Mouse (Mus musculus): ENCODE measurements around the gene Slc38a2.
A peak's percentile ranks its signal among the peaks of the same experiment; 100 is the strongest.

Gene Slc38a2

GRCm38 (mm10) chr15:96720146-96720545 lies 20.6 kb upstream of the Slc38a2 start:
- no peak for DNase-seq (ENCODE audit: low spot score in 2 of 2)

DNA sequence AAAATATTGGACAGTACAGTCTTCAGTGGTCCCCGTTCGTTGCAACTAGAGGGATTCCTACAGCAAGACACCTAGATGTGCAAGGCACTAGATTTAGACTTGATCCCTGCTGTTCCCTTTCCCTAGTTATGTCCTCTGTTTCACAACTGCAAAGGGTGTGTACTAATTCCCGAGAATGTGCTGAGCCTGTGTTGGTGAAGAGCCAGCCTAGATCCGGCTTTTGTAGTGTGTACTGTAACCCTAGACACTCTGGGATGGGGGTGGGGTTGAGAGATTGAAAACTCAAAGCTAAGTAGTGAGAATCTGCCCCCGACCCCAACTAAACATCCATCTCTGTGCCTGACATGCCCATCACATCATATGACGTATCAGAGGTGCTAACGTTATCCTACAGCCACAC lies 18.9 kb upstream of the Slc38a2 start:
- no peak for DNase-seq (ENCODE audit: low spot score in 2 of 2)

DNA sequence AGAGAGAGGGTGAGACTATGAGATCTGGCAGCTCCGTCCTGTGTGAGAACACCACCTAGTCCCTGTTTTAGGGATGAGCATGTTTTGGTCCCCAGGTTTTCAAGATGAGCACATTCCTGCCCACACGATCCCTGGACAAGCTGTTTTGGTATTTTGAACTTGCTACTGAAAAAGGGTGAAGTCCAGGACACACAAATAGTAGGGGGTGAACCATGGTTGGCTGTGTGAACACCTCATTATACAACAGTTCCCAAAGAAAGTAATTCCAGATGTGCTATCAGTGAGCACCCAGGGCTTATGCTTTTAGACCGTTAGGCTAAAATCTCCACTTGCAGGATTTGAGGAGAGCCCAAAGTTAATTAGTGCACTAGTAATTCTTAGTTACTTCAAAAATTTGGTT lies 17.7 kb upstream of the Slc38a2 start:
- no peak for DNase-seq (ENCODE audit: low spot score in 2 of 2)

GRCm38 (mm10) chr15:96716371-96716770 lies 16.8 kb upstream of the Slc38a2 start:
- no peak for DNase-seq (ENCODE audit: low spot score in 2 of 2)

- no peak for DNase-seq (ENCODE audit: low spot score in 2 of 2)
Measured at GRCm38 (mm10) chr15:96715692-96716080, 16.2 kb upstream of the Slc38a2 start.

- DNase-seq (ENCODE audit: low spot score in 2 of 2): no peak
Measured at GRCm38 (mm10) chr15:96715079-96715691, 15.7 kb upstream of the Slc38a2 start.

DNA sequence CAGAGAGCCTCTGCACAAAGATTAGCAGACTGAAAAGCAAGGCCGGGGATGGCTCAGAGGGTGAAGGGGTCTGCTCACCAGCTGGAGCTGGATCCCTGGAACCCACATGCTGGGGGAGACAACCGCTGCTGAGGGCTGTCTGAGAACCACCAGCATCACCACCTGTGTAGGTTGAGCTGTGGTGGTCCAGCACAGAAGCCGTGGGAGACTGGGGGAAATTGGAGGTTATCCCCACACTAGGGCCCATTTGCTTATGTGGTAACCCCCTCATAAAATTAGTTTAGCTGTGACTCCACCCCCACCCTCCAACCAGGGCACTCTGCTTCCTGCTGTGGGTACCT lies 15.1 kb upstream of the Slc38a2 start:
- DNase-seq (ENCODE audit: low spot score in 2 of 2): no peak

DNA sequence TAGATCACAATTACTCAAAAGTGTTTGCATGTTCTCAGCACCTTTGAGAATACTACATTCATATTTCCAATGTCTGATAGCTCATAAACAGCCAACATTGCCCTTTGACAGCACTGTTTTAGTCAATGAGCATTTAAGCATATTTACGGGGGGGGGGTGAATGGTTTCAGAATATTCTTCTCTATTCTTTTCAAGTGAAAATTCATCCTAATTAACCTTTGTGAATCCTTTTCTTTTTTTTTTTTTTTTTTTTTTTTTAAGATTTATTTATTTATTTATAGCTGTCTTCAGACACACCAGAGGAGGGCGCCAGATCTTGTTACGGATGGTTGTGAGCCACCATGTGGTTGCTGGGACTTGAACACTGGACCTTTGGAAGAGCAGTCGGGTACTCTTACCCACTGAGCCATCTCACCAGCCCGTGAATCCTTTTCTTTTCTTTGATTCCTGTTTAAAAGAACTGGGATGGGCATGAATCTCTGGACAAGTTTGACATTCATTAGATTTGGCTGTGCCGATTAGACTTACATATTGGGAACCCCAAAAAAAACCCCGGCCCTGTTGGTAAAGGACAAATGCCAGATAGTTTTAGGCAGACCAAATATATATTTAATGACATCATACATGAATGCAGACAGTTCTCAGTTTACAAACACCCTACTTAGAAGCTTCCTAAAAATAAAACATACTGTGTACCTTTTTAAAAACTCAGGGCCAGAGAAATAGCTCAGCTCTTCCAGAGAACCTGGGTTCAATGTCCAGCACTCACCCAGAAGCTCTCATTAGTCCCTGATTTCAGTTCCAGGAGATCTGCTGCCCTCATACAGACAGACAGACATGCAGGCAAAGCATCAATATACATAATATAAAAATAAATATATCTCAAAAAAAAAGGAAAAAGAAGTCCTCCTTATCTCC lies 14.5 kb upstream of the Slc38a2 start:
- DNase-seq (ENCODE audit: low spot score in 2 of 2): no peak

DNA sequence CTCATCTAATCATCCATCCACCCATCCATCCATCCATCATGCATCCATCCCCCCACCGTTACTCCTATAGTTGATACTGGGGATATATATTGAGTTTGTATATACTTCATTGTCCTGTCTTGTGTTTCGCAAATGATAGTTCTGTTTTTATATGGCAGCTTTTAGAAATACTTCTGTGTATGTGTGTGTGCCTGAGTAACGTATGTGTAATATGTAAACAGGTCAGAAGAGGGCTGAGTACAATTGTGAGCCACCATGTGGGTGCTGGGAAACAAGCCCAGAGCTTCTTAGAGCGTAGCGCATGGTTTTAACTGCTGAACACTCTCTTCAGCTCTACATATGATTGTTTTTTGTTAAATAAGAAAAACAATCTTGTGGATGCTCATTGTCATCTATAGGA lies 12.8 kb upstream of the Slc38a2 start:
- no peak for DNase-seq (ENCODE audit: low spot score in 2 of 2)

DNA sequence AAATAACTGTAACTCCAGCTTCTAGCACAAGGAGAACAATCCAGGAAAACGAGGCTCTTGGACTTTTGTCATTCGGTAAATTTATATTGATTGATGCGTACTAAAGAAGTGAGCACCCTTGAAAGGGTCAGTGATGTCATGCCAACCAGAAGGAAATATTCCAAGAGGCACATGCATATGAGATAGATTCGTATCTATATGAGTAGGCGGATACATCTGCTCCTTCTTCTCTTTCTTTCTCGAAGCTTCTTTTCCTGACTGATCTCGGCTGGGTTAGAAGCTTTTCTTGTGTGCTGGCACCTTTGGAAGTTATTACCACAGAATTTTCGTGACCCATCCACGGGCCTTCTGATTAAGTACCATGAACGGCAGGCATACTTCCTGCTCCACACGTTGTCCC lies 12.1 kb upstream of the Slc38a2 start:
- DNase-seq (ENCODE audit: low spot score in 2 of 2): no peak

GRCm38 (mm10) chr15:96710352-96711114 lies 11.0 kb upstream of the Slc38a2 start:
- DNase-seq (ENCODE audit: low spot score in 2 of 2): no peak

- DNase-seq (ENCODE audit: low spot score in 2 of 2): peak; percentile 98 to 99
Measured at GRCm38 (mm10) chr15:96709491-96710351, 10.2 kb upstream of the Slc38a2 start.

DNA sequence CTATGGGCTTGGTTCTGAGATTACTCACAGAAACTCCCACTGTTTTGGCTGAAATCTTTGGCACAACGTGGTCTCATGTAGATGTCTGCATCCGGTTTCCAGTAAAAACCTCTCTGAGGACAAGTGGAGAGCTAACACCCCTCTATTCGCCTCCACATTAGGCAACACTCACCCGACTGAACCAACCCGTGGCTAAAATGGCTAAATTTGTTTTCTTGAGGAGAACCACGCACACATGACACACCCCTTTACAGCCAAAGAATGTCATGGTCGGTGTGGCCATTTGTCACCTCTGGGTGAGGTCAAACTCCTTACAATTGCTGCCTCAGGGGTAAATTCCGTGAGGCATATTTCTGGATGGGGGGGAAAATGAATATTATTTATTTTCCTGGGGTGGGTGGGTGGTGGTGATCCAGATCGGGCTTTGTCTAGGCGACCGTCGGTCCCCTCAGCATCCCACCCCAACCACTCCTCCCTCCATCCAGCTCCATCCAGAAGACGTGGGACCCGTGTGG lies 9.5 kb upstream of the Slc38a2 start:
- DNase-seq (ENCODE audit: low spot score in 2 of 2): no peak

DNA sequence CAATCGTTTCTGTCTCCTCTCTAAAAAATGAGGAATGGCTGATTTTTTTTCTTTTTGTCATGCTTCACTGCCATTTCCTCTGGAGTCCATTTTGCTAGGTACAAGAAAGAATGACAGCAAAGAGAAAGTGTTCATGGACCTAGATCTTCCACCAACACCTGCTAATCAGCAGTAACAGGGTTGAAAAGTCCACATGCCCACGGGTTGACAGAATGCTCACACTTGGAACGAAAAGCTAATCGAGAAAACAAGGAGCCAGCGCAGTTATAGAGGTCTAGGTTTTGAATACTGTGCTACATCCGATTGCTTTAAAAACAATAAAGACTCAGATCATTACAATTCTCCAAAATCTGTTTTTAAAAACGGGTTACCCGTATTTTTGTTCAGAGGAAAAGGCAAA lies 8.9 kb upstream of the Slc38a2 start:
- no peak for DNase-seq (ENCODE audit: low spot score in 2 of 2)

- no peak for DNase-seq (ENCODE audit: low spot score in 2 of 2)
Measured at GRCm38 (mm10) chr15:96707936-96708335, 8.4 kb upstream of the Slc38a2 start.

DNA sequence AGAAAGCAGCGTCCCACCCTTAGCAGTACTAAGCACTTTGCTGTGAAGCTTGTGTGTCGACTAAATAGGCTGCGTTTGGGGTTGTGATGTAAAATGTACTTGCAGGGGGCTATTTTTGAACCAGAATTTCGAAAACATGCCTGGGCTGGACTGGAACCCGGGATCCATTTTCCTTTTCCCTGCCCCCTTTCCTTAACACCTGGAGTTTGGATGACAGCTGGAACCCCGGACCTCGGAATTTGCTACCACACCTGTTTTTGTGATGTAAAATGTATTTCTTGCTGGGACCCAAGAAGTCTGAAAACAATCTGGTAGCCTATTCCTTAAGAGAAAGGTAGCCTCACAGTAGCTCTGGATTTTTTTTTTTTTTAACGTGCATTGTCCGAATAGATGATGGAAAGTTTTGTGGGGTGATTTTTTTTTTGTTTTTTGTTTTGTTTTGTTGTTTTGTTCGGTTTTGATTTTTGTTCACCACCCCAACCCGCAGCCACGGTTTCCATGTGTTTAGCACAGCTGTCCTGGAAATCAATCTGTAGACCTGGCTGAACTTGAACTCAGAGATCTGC lies 3.0 kb upstream of the Slc38a2 start:
- no peak for DNase-seq (ENCODE audit: low spot score in 2 of 2)

DNA sequence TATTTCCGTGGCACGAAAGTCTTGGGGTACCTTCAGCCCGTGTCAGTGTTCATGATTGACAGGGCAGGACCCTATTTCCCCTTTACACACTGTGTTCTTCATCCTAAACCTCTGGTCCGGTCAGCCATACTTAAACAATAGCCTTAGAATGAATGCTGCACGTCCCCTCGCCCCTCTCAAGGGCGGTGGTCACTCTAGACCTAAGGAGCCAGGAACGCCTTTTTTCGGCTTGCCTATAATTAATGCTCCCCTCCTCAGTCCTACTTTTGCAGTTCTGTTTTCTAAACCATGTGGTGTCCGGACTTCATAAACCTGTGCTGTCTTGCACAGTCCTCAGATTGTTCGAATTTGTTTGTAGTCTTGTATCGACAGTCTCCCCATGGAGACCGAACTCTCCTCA lies 1.2 kb upstream of the Slc38a2 start:
- no peak for DNase-seq (ENCODE audit: low spot score in 2 of 2)

- DNase-seq (ENCODE audit: low spot score in 2 of 2): peak; percentile 84 to 90
Measured at GRCm38 (mm10) chr15:96698658-96699448, 677 bp downstream of the Slc38a2 start.

DNA sequence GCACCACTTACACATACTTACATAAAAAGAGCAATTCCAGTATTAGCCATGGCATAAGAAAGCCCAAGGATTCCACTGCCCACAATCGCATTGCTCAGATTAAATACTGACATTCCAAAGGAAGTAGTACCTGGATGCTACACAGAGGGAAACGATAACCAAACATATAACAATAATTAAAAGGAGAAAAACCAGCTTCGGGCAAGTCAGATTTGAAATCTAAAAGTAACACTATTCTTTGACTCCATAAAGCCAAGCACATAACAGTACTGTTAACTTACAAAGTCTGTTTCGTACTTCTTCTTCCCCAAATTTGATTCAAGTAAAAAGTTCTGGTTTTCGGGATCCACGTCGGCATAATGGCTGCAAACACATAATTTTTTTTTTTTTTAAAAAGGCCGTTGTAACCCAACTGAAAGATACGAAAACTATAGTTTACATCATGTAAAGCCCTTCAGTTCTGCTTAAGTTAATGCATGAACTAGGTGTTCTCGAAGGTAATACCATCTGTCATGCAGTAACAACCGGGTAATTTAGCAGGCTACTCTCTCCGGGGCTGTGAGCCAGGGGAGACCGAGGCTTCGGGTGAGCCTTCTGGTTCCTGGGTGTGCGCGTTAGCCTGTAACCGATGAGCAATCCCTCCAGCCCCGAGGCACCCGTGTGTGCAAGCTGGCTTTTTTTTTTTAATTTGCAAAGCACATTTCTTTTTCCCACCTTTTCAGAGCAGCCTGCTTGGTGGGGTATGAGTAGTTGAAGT lies 1.5 kb downstream of the Slc38a2 start:
- no peak for DNase-seq (ENCODE audit: low spot score in 2 of 2)
